Mouse (Mus musculus) kidney, embryonic 14.5 days (tissue): ENCODE measurements around the gene Mthfsd. TPM values are rescaled to one million over a fixed set of nuclear protein-coding genes. Genes with fewer than 3 reads are reported as not detected.

Experiments
- ATAC-seq: fragments of 200-750 bp; cut with Nextera tagmentation; 2 replicates; pipeline ENCODE4 v1.8.0; 2017; ENCODE audit warnings: moderate number of reproducible peaks, mild to moderate bottlenecking, moderate TSS enrichment, moderate library complexity; ENCODE audit not compliant: low FRiP score, low TSS enrichment
- H3K27ac ChIP-seq: fragments of 300-500 bp; sonication (generic); 2 replicates; pipeline ENCODE4 v1.5.1; 2014; ENCODE audit warnings: low read depth, mild to moderate bottlenecking, low read length, moderate library complexity, mixed read lengths
- H3K27me3 ChIP-seq: fragments of 300-500 bp; sonication (generic); 2 replicates; pipeline ENCODE4 v1.6.1; 2014; ENCODE audit warnings: mild to moderate bottlenecking, low read length; ENCODE audit not compliant: control insufficient read depth, insufficient read depth
- H3K36me3 ChIP-seq: fragments of 300-500 bp; sonication (generic); 2 replicates; pipeline ENCODE4 v1.6.1; 2014; ENCODE audit warnings: low read length, mixed read lengths; ENCODE audit not compliant: control insufficient read depth, insufficient read depth
- H3K4me1 ChIP-seq: fragments of 300-500 bp; sonication (generic); 2 replicates; pipeline ENCODE4 v1.6.1; 2014; ENCODE audit warnings: low read length, mixed read lengths; ENCODE audit not compliant: control insufficient read depth, insufficient read depth
- H3K4me2 ChIP-seq: fragments of 300-500 bp; sonication (generic); replicated peaks from 2 replicates; pipeline ENCODE4 v1.6.1; 2014; ENCODE audit warnings: low read depth, mild to moderate bottlenecking, low read length
- H3K4me3 ChIP-seq: fragments of 300-500 bp; sonication (generic); 2 replicates; pipeline ENCODE4 v1.5.1; 2014; ENCODE audit warnings: mild to moderate bottlenecking, low read length
- H3K9ac ChIP-seq: fragments of 300-500 bp; sonication (generic); 2 replicates; pipeline ENCODE4 v1.6.1; 2014; ENCODE audit warnings: low read depth, mild to moderate bottlenecking, low read length, moderate library complexity
- H3K9me3 ChIP-seq: fragments of 300-500 bp; sonication (generic); 2 replicates; pipeline ENCODE4 v1.6.1; 2016; ENCODE audit warnings: low read length; ENCODE audit not compliant: control insufficient read depth
- WGBS: fragments of 180-500 bp; shearing (Covaris S2); extraction: QIAGEN DNeasy Blood & Tissue Kit; methylation state at CpG from one replicate; pipeline ENCODE4 v1.1.7; 2014; 5-methylcytosine and 5-hydroxymethylcytosine counted together
- polyA plus RNA-seq: library from polyadenylated mRNA; unstranded; fragments of >200 nt; fragmentation: Nextera tagmentation; extraction: Ambion mirVana; gene quantifications from 2 replicates; pipeline ENCODE4 v1.2.1, GENCODE M21; 2014

The Mthfsd gene
- polyA plus RNA-seq, 1 experiment from 2014 or later = 67.0 TPM

GRCm38 (mm10) chr8:121108657-121109056 lies 465 bp upstream of the Mthfsd start:
- peaks cover 14% of the 10 kb centered on the region; the same call in 1 of the 2 replicates for H3K36me3 ChIP-seq
- H3K4me2 ChIP-seq = peak overlapping the region; percentile 48
- 0 out of 2 replicates have a peak, but pooled peaks cover 3% of the 10 kb centered on the region for H3K27me3 ChIP-seq
- peak overlapping the region; percentile 96 for H3K4me3 ChIP-seq
- H3K9me3 ChIP-seq = no peaks in the 10 kb centered on the region
- H3K27ac ChIP-seq = no peak overlapping the region
- 13% methylated on average over 5 of the region's 5 CpGs for WGBS
- no peak for ATAC-seq
- H3K4me1 ChIP-seq = peaks cover 12% of the 10 kb centered on the region
- peak overlapping the region; percentile 42; the same call in 1 of the 2 replicates for H3K9ac ChIP-seq

- peak; percentile 51; the same call in 1 of the 2 replicates for ATAC-seq
- peaks cover 55% of the 10 kb centered on the region for H3K36me3 ChIP-seq
- no peaks in the 10 kb centered on the region for H3K27me3 ChIP-seq
Observed at GRCm38 (mm10) chr8:121104049-121104818, 4.0 kb downstream of the Mthfsd start.

GRCm38 (mm10) chr8:121093496-121093895 lies 14.7 kb downstream of the Mthfsd start:
- Histone ChIP-seq H3K4me2 (no peak overlapping the region), H3K36me3 (peaks cover 15% of the 10 kb centered on the region), H3K9me3 (no peaks in the 10 kb centered on the region), H3K27me3 (peaks cover 49% of the 10 kb centered on the region), H3K27ac (no peak overlapping the region), H3K9ac (no peak overlapping the region), H3K4me1 (0 out of 2 replicates have a peak, but pooled peaks cover 5% of the 10 kb centered on the region), H3K4me3 (no peak overlapping the region)
- WGBS = 64% methylated on average over 6 of the region's 6 CpGs
- no peak for ATAC-seq

More at GRCm38 (mm10) chr8:121104049-121104818, 4.0 kb downstream of the Mthfsd start:
- peaks cover 8% of the 10 kb centered on the region for H3K4me1 ChIP-seq
- H3K9me3 ChIP-seq = no peaks in the 10 kb centered on the region
- no peak overlapping the region for H3K4me3 ChIP-seq
- WGBS = 54% methylated on average over 17 of the region's 17 CpGs
- no peak overlapping the region for H3K9ac ChIP-seq
- H3K27ac ChIP-seq = no peak overlapping the region
- H3K4me2 ChIP-seq = no peak overlapping the region

- H3K9ac ChIP-seq = no peak overlapping the region
- peaks cover 6% of the 10 kb centered on the region for H3K36me3 ChIP-seq
- H3K27me3 ChIP-seq = peaks cover 57% of the 10 kb centered on the region
- WGBS = 3% methylated on average over 16 of the region's 16 CpGs
- H3K4me2 ChIP-seq = no peak overlapping the region
- no peak overlapping the region for H3K4me3 ChIP-seq
- 0 out of 2 replicates have a peak, but pooled peaks cover 5% of the 10 kb centered on the region for H3K4me1 ChIP-seq
- no peaks in the 10 kb centered on the region for H3K9me3 ChIP-seq
- ATAC-seq = peak; percentile 38
- H3K27ac ChIP-seq = no peak overlapping the region
Observed at GRCm38 (mm10) chr8:121092627-121093026, 15.6 kb downstream of the Mthfsd start.

- no peak for ATAC-seq
- H3K27me3 ChIP-seq = peaks cover 62% of the 10 kb centered on the region
- H3K4me1 ChIP-seq = 0 out of 2 replicates have a peak, but pooled peaks cover 5% of the 10 kb centered on the region
- no peak overlapping the region for H3K4me2 ChIP-seq
- H3K4me3 ChIP-seq = no peak overlapping the region
- WGBS = 32% methylated on average over 6 of the region's 6 CpGs
- H3K36me3 ChIP-seq = peaks cover 2% of the 10 kb centered on the region
- no peaks in the 10 kb centered on the region for H3K9me3 ChIP-seq
- H3K9ac ChIP-seq = no peak overlapping the region
- H3K27ac ChIP-seq = no peak overlapping the region
Observed at GRCm38 (mm10) chr8:121092141-121092540, 16.1 kb downstream of the Mthfsd start.

- H3K4me2 ChIP-seq = no peak overlapping the region
- H3K9ac ChIP-seq = no peak overlapping the region
- peaks cover 75% of the 10 kb centered on the region for H3K27me3 ChIP-seq
- 0 out of 2 replicates have a peak, but pooled peaks cover 5% of the 10 kb centered on the region for H3K4me1 ChIP-seq
- WGBS = 0% methylated on average over 1 of the region's 1 CpGs
- no peak overlapping the region for H3K27ac ChIP-seq
- no peak for ATAC-seq
- H3K9me3 ChIP-seq = no peaks in the 10 kb centered on the region
- no peak overlapping the region for H3K4me3 ChIP-seq
- no peaks in the 10 kb centered on the region for H3K36me3 ChIP-seq
Observed at GRCm38 (mm10) chr8:121090716-121091115, 17.5 kb downstream of the Mthfsd start.

- no peak for ATAC-seq
- Histone ChIP-seq H3K27me3 (peaks cover 85% of the 10 kb centered on the region), H3K4me3 (peak overlapping the region; percentile 17), H3K36me3 (no peaks in the 10 kb centered on the region), H3K4me2 (peak overlapping the region; percentile 4; the same call in 1 of the 2 replicates), H3K27ac (no peak overlapping the region), H3K4me1 (0 out of 2 replicates have a peak, but pooled peaks cover 7% of the 10 kb centered on the region), H3K9me3 (no peaks in the 10 kb centered on the region), H3K9ac (no peak overlapping the region)
- WGBS = 2% methylated on average over 32 of the region's 32 CpGs
Observed at GRCm38 (mm10) chr8:121089631-121090380, 18.4 kb downstream of the Mthfsd start.

GRCm38 (mm10) chr8:121088871-121089630 lies 19.1 kb downstream of the Mthfsd start:
- Histone ChIP-seq H3K4me3 (peak overlapping the region; percentile 17), H3K27me3 (peaks cover 92% of the 10 kb centered on the region), H3K4me1 (peaks cover 14% of the 10 kb centered on the region; the same call in 1 of the 2 replicates), H3K9ac (no peak overlapping the region), H3K9me3 (no peaks in the 10 kb centered on the region), H3K4me2 (0 out of 2 replicates have a peak overlapping the region, but pooled peaks have one; percentile 4), H3K36me3 (no peaks in the 10 kb centered on the region), H3K27ac (no peak overlapping the region)
- ATAC-seq = no peak
- 3% methylated on average over 40 of the region's 40 CpGs for WGBS
